Mouse (Mus musculus): ENCODE measurements at regions not wholly inside any gene's neighbourhood (a gene's known extent, or its start where the extent isn't known, plus 50 kb on each side); places are given as distances from the start of the nearest gene placed in this dataset.

- no peak for DNase-seq (ENCODE audit: low read depth, low spot score)
Observed at GRCm38 (mm10) chr12:71569662-71570061, 260.0 kb downstream of the Dact1 start.

- DNase-seq (ENCODE audit: low read depth, low spot score), result no peak
Observed at GRCm38 (mm10) chr12:71570116-71570515, 260.4 kb downstream of the Dact1 start.

- no peak for DNase-seq (ENCODE audit: low read depth, low spot score)
Observed at GRCm38 (mm10) chr12:71572833-71573446, 257.9 kb upstream of the Daam1 start.

GRCm38 (mm10) chr12:71573456-71573855, 257.4 kb upstream of the Daam1 start:
- DNase-seq (ENCODE audit: low read depth, low spot score), result no peak

GRCm38 (mm10) chr12:71574685-71575084, 256.2 kb upstream of the Daam1 start:
- no peak for DNase-seq (ENCODE audit: low read depth, low spot score)

GRCm38 (mm10) chr12:71577349-71577748, 253.5 kb upstream of the Daam1 start:
- DNase-seq (ENCODE audit: low read depth, low spot score), result peak; percentile 56

GRCm38 (mm10) chr12:71578006-71578405, 252.9 kb upstream of the Daam1 start:
- DNase-seq (ENCODE audit: low read depth, low spot score), result no peak

- DNase-seq (ENCODE audit: low read depth, low spot score), result peak; percentile 58
Observed at GRCm38 (mm10) chr12:71578912-71579311, 252.0 kb upstream of the Daam1 start.

GRCm38 (mm10) chr12:71580532-71581290, 250.2 kb upstream of the Daam1 start:
- DNase-seq (ENCODE audit: low read depth, low spot score), result no peak

GRCm38 (mm10) chr12:71584618-71585017, 246.3 kb upstream of the Daam1 start:
- DNase-seq (ENCODE audit: low read depth, low spot score), result no peak

GRCm38 (mm10) chr12:71598641-71599040, 232.2 kb upstream of the Daam1 start:
- no peak for DNase-seq (ENCODE audit: low read depth, low spot score)

GRCm38 (mm10) chr12:71601091-71601690, 229.7 kb upstream of the Daam1 start:
- DNase-seq (ENCODE audit: low read depth, low spot score), result no peak

- no peak for DNase-seq (ENCODE audit: low read depth, low spot score)
Observed at GRCm38 (mm10) chr12:71603136-71603535, 227.7 kb upstream of the Daam1 start.

GRCm38 (mm10) chr12:71606366-71606765, 224.5 kb upstream of the Daam1 start:
- DNase-seq (ENCODE audit: low read depth, low spot score), result no peak

- no peak for DNase-seq (ENCODE audit: low read depth, low spot score)
Observed at GRCm38 (mm10) chr12:71607966-71608365, 222.9 kb upstream of the Daam1 start.

GRCm38 (mm10) chr12:71613326-71613725, 217.6 kb upstream of the Daam1 start:
- peak; percentile 19 for DNase-seq (ENCODE audit: low read depth, low spot score)

GRCm38 (mm10) chr12:71614945-71615344, 215.9 kb upstream of the Daam1 start:
- DNase-seq (ENCODE audit: low read depth, low spot score), result no peak

- no peak for DNase-seq (ENCODE audit: low read depth, low spot score)
Observed at GRCm38 (mm10) chr12:71615383-71615782, 215.5 kb upstream of the Daam1 start.

- DNase-seq (ENCODE audit: low read depth, low spot score), result no peak
Observed at GRCm38 (mm10) chr12:71616121-71616520, 214.8 kb upstream of the Daam1 start.

GRCm38 (mm10) chr12:71618466-71618865, 212.4 kb upstream of the Daam1 start:
- no peak for DNase-seq (ENCODE audit: low read depth, low spot score)

- DNase-seq (ENCODE audit: low read depth, low spot score), result no peak
Observed at GRCm38 (mm10) chr12:71618956-71619355, 211.9 kb upstream of the Daam1 start.

- peak; percentile 51 for DNase-seq (ENCODE audit: low read depth, low spot score)
Observed at GRCm38 (mm10) chr12:71619561-71619960, 211.3 kb upstream of the Daam1 start.

- DNase-seq (ENCODE audit: low read depth, low spot score), result peak; percentile 44
Observed at GRCm38 (mm10) chr12:71621542-71621941, 209.3 kb upstream of the Daam1 start.

Data from mesoderm, embryonic 11.5 days (tissue).